Mouse (Mus musculus) B cell, adult (primary cell): ENCODE data around the gene Crhbp. TPM values are rescaled to one million over a fixed set of nuclear protein-coding genes. Genes with fewer than 3 reads are reported as not detected.

ENCODE experiments used
- total RNA-seq: library from RNA; stranded (reverse); gene quantifications from 4 replicates; pipeline ENCODE4 v1.2.4, GENCODE M21; 2023; ENCODE audit not compliant: inconsistent age

The Crhbp gene
- not detected in 4 replicates for total RNA-seq

DNA sequence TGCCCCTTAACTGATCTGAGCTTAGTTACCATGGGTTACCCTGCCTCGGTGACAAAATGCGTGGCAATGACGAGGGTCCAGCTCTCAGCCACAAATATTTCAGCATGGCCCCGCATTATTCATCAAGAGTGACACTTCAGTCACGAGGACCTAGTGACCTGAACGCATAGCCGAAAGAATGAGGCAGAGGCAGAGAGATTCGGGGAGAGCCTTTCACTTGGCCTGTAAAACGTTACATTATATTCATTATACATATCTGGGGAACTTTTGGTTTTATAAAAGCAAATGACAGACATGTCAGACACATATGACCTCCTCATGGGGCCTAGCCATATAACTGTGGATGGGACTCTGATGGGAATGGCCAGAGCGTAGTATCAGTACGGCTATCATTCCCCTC is at the start of gene Crhbp:
Gene Crhbp (minus strand): TSS at position 101 of the 400 bp plus-strand sequence.

DNA sequence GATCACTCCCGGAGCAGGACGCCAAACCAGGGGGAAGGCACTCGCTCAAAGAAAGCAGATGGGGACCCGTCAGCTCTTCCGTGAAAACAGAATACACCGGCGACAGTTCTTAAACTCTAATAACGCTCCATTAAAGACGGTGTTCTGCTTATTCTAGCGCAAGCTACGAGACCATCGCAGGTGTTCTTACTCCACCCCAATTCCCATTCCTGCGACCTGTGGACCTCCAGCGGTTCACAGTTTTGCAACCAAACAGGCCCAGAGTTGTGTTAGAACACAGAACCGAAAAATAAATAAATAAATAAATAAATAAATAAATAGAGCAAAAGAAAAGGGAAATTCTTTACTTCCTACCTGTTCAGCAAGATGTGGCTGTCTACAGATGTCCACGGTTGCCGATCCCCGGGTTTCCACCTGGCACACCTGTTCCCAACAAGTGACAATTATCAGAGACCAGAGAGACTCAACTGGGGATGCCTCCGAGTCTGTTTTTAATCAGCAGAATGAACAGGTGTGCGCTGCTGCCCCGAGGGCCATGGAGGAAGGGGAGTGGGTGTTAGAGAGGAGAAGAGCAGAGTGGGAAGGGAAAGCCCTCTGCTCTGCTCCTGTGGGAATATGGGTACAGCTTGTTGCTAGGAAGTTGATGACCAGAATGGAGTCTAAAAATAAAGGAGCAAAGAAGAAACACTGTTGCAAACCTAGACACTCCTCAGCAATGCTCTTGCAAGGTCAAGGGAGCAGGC is 34.1 kb upstream of the Crhbp start, which contains the start of gene S100z:
Gene S100z (minus strand): TSS at position 51 of the 743 bp plus-strand sequence.

Other genes with a start within 250 kb of the Crhbp start
- gene Pde8b, start 194.6 kb downstream of the Crhbp start, total RNA-seq, result not detected in 4 replicates
- 26.4 to 32.3 TPM (median 29.5 TPM) in 4 replicates for gene Zbed3, start 121.3 kb downstream of the Crhbp start, total RNA-seq
- gene Aggf1, start 69.6 kb downstream of the Crhbp start, total RNA-seq, result 46.1 to 51.1 TPM (median 49.1 TPM) in 4 replicates
- gene S100z, start 33.8 kb upstream of the Crhbp start, total RNA-seq, result not detected in 4 replicates
- gene F2rl1, start 80.3 kb upstream of the Crhbp start, total RNA-seq, result 0.19 to 0.48 TPM (median 0.34 TPM) in 4 replicates
- gene F2r, start 173.6 kb upstream of the Crhbp start, total RNA-seq, result 0.26 to 0.48 TPM (median 0.38 TPM) in 4 replicates